Mouse (Mus musculus) kidney, embryonic 15.5 days (tissue): ENCODE measurements around the gene Gnaz. TPM values are rescaled to one million over a fixed set of nuclear protein-coding genes. Genes with fewer than 3 reads are reported as not detected.
A peak's percentile ranks its signal among the peaks of the same experiment; 100 is the strongest.

Source experiments
- ATAC-seq: fragments of 200-750 bp; cut with Nextera tagmentation; replicated peaks from 2 replicates; pipeline ENCODE4 v1.8.0; 2017; ENCODE audit warnings: moderate TSS enrichment; ENCODE audit not compliant: low FRiP score
- H3K27ac ChIP-seq: fragments of 300-500 bp; sonication (generic); 2 replicates; pipeline ENCODE4 v1.5.1; 2015; ENCODE audit warnings: mild to moderate bottlenecking, inconsistent platforms
- H3K27me3 ChIP-seq: fragments of 300-500 bp; sonication (generic); 2 replicates; pipeline ENCODE4 v1.6.1; 2015; ENCODE audit warnings: inconsistent platforms
- H3K36me3 ChIP-seq: fragments of 300-500 bp; sonication (generic); 2 replicates; pipeline ENCODE4 v1.6.1; 2015; ENCODE audit warnings: inconsistent platforms
- H3K4me1 ChIP-seq: fragments of 300-500 bp; sonication (generic); 2 replicates; pipeline ENCODE4 v1.6.1; 2015; ENCODE audit warnings: inconsistent platforms
- H3K4me2 ChIP-seq: fragments of 300-500 bp; sonication (generic); 2 replicates; pipeline ENCODE4 v1.6.1; 2015; ENCODE audit warnings: moderate library complexity, mild to moderate bottlenecking, inconsistent platforms
- H3K4me3 ChIP-seq: fragments of 300-500 bp; sonication (generic); replicated peaks from 2 replicates; pipeline ENCODE4 v1.5.1; 2015; ENCODE audit warnings: mild to moderate bottlenecking, inconsistent platforms
- H3K9ac ChIP-seq: fragments of 300-500 bp; sonication (generic); 2 replicates; pipeline ENCODE4 v1.6.1; 2015; ENCODE audit warnings: mild to moderate bottlenecking, inconsistent platforms
- H3K9me3 ChIP-seq: fragments of 300-500 bp; sonication (generic); replicated peaks from 2 replicates; pipeline ENCODE4 v1.6.1; 2016; ENCODE audit warnings: inconsistent platforms
- WGBS: fragments of 180-500 bp; shearing (Covaris S2); methylation state at CpG from one replicate; pipeline ENCODE4 v1.1.7; 2015; ENCODE audit warnings: mixed read lengths; 5-methylcytosine and 5-hydroxymethylcytosine counted together
- polyA plus RNA-seq: library from polyadenylated mRNA; unstranded; fragments of >200 nt; fragmentation: Nextera tagmentation; extraction: Ambion mirVana; gene quantifications from 2 replicates; pipeline ENCODE4 v1.2.1, GENCODE M21; 2015

Gene Gnaz
- polyA plus RNA-seq, 1 experiment from 2014 or later, result 6.7 TPM

- Histone ChIP-seq H3K36me3 (no peaks in the 10 kb centered on the region), H3K4me1 (peaks cover 47% of the 10 kb centered on the region), H3K27ac (no peak overlapping the region), H3K27me3 (no peaks in the 10 kb centered on the region), H3K9me3 (no peaks in the 10 kb centered on the region), H3K4me3 (no peak overlapping the region), H3K9ac (no peak overlapping the region), H3K4me2 (peak overlapping the region; percentile 86)
- 40% methylated on average over 9 of the region's 9 CpGs for WGBS
- ATAC-seq, result no peak
Observed at GRCm38 (mm10) chr10:75058761-75059395, 91.9 kb downstream of the Gnaz start.

- Histone ChIP-seq H3K4me1 (peaks cover 52% of the 10 kb centered on the region), H3K9ac (no peak overlapping the region), H3K27ac (no peak overlapping the region), H3K4me2 (peak overlapping the region; percentile 86), H3K27me3 (no peaks in the 10 kb centered on the region), H3K36me3 (no peaks in the 10 kb centered on the region), H3K9me3 (no peaks in the 10 kb centered on the region), H3K4me3 (peak overlapping the region; percentile 77)
- under 1% methylated on average over 11 of the region's 11 CpGs for WGBS
- peak; percentile 20; the same call in 1 of the 2 replicates for ATAC-seq
Observed at GRCm38 (mm10) chr10:75059396-75059795, 92.4 kb downstream of the Gnaz start.

- Histone ChIP-seq H3K27me3 (no peaks in the 10 kb centered on the region), H3K27ac (peak within 1 kb of the TSS; percentile 34), H3K9ac (peak within 1 kb of the TSS; percentile 76), H3K4me1 (peaks cover 54% of the 10 kb centered on the region), H3K4me3 (peak within 1 kb of the TSS; percentile 77), H3K9me3 (no peaks in the 10 kb centered on the region), H3K36me3 (no peaks in the 10 kb centered on the region), H3K4me2 (peak within 1 kb of the TSS; percentile 86)
- peak; percentile 90 for ATAC-seq
- WGBS, result under 1% methylated on average over 46 of the region's 73 CpGs
Observed at GRCm38 (mm10) chr10:75060217-75060842, 93.4 kb downstream of the Gnaz start, which contains the start of gene Bcr. TSS of gene Bcr (plus strand) at chr10:75060592.

- Histone ChIP-seq H3K27ac (peak overlapping the region; percentile 34), H3K4me3 (peak overlapping the region; percentile 77), H3K9ac (peak overlapping the region; percentile 76), H3K9me3 (no peaks in the 10 kb centered on the region), H3K36me3 (no peaks in the 10 kb centered on the region), H3K4me1 (peaks cover 54% of the 10 kb centered on the region), H3K4me2 (peak overlapping the region; percentile 86), H3K27me3 (no peaks in the 10 kb centered on the region)
- peak; percentile 45 for ATAC-seq
- WGBS, result under 1% methylated on average over 45 of the region's 48 CpGs
Observed at GRCm38 (mm10) chr10:75060843-75061235, 93.9 kb downstream of the Gnaz start.

- peak overlapping the region; percentile 76 for H3K9ac ChIP-seq
- 1% methylated on average over 70 of the region's 71 CpGs for WGBS
- peaks cover 49% of the 10 kb centered on the region for H3K4me1 ChIP-seq
- H3K27ac ChIP-seq, result no peak overlapping the region
- ATAC-seq, result no peak
- H3K36me3 ChIP-seq, result no peaks in the 10 kb centered on the region
- H3K4me2 ChIP-seq, result peak overlapping the region; percentile 86
- H3K4me3 ChIP-seq, result peak overlapping the region; percentile 77
- H3K27me3 ChIP-seq, result no peaks in the 10 kb centered on the region
- H3K9me3 ChIP-seq, result no peaks in the 10 kb centered on the region
Observed at GRCm38 (mm10) chr10:75061341-75062188, 94.6 kb downstream of the Gnaz start.

GRCm38 (mm10) chr10:75062189-75062561 lies 95.2 kb downstream of the Gnaz start:
- Histone ChIP-seq H3K4me3 (peak overlapping the region; percentile 77), H3K27me3 (no peaks in the 10 kb centered on the region), H3K27ac (no peak overlapping the region), H3K9ac (peak overlapping the region; percentile 76), H3K4me1 (peaks cover 49% of the 10 kb centered on the region), H3K9me3 (no peaks in the 10 kb centered on the region), H3K4me2 (peak overlapping the region; percentile 86), H3K36me3 (no peaks in the 10 kb centered on the region)
- 13% methylated on average over 6 of the region's 6 CpGs for WGBS
- ATAC-seq, result no peak

GRCm38 (mm10) chr10:75062621-75063020 lies 95.6 kb downstream of the Gnaz start:
- Histone ChIP-seq H3K27me3 (no peaks in the 10 kb centered on the region), H3K4me3 (peak overlapping the region; percentile 77), H3K9me3 (no peaks in the 10 kb centered on the region), H3K27ac (no peak overlapping the region), H3K4me1 (peaks cover 53% of the 10 kb centered on the region), H3K9ac (peak overlapping the region; percentile 76; the same call in 1 of the 2 replicates), H3K4me2 (peak overlapping the region; percentile 86), H3K36me3 (no peaks in the 10 kb centered on the region)
- 35% methylated on average over 6 of the region's 6 CpGs for WGBS
- no peak for ATAC-seq

GRCm38 (mm10) chr10:75063301-75063965 lies 96.5 kb downstream of the Gnaz start:
- H3K4me2 ChIP-seq, result peak overlapping the region; percentile 86
- H3K4me1 ChIP-seq, result peaks cover 61% of the 10 kb centered on the region
- H3K27me3 ChIP-seq, result no peaks in the 10 kb centered on the region
- 0 out of 2 replicates have a peak overlapping the region, but pooled peaks have one; percentile 1 for H3K9ac ChIP-seq
- H3K4me3 ChIP-seq, result peak overlapping the region; percentile 77
- H3K27ac ChIP-seq, result 0 out of 2 replicates have a peak overlapping the region, but pooled peaks have one; percentile 27
- H3K36me3 ChIP-seq, result no peaks in the 10 kb centered on the region
- no peaks in the 10 kb centered on the region for H3K9me3 ChIP-seq
- 52% methylated on average over 12 of the region's 12 CpGs for WGBS
- ATAC-seq, result no peak

GRCm38 (mm10) chr10:75065691-75066090 lies 98.7 kb downstream of the Gnaz start:
- 74% methylated on average over 6 of the region's 6 CpGs for WGBS

More at GRCm38 (mm10) chr10:75065691-75066090, 98.7 kb downstream of the Gnaz start:
- no peak for ATAC-seq
- Histone ChIP-seq H3K27me3 (no peaks in the 10 kb centered on the region), H3K4me1 (peaks cover 65% of the 10 kb centered on the region), H3K9me3 (no peaks in the 10 kb centered on the region), H3K27ac (no peak overlapping the region), H3K9ac (no peak overlapping the region), H3K4me2 (no peak overlapping the region), H3K4me3 (no peak overlapping the region), H3K36me3 (no peaks in the 10 kb centered on the region)
